Mouse (Mus musculus): ENCODE results near the gene Pitpnb. TPM values are rescaled to one million over a fixed set of nuclear protein-coding genes. Genes with fewer than 3 reads are reported as not detected.

Pitpnb gene
- polyA plus RNA-seq, 1 experiment from 2014 or later = 104 TPM

- 94% methylated on average over 24 of the region's 24 CpGs for WGBS
- Histone ChIP-seq H3K4me3 (replicated peaks; ENCODE audit: low read depth, low read length) (no peak overlapping the region), H3K9ac (replicated peaks; ENCODE audit: low read length) (no peak overlapping the region), H3K27ac (replicated peaks; ENCODE audit: low read depth, low read length) (no peak overlapping the region), H3K36me3 (ENCODE audit: control insufficient read depth, insufficient read depth, low read length) (peaks cover 89% of the 10 kb centered on the region), H3K27me3 (ENCODE audit: control insufficient read depth, insufficient read depth, low read length) (no peaks in the 10 kb centered on the region), H3K4me2 (ENCODE audit: low read length) (no peak overlapping the region), H3K9me3 (ENCODE audit: control insufficient read depth, low read length) (no peaks in the 10 kb centered on the region), H3K4me1 (ENCODE audit: control insufficient read depth, insufficient read depth, low read length) (no peaks in the 10 kb centered on the region)
- DNase-seq (no peak), ATAC-seq (ENCODE audit: low FRiP score, low TSS enrichment) (no peak)
These were observed 45.9 kb downstream of the Pitpnb start for GRCm38 (mm10) chr5:111376276-111377020.

- Histone ChIP-seq H3K9me3 (ENCODE audit: control insufficient read depth, low read length) (no peaks in the 10 kb centered on the region), H3K4me3 (replicated peaks; ENCODE audit: low read depth, low read length) (no peak overlapping the region), H3K27ac (replicated peaks; ENCODE audit: low read depth, low read length) (no peak overlapping the region), H3K36me3 (ENCODE audit: control insufficient read depth, insufficient read depth, low read length) (peaks cover 83% of the 10 kb centered on the region), H3K4me2 (ENCODE audit: low read length) (no peak overlapping the region), H3K27me3 (ENCODE audit: control insufficient read depth, insufficient read depth, low read length) (no peaks in the 10 kb centered on the region), H3K9ac (replicated peaks; ENCODE audit: low read length) (no peak overlapping the region), H3K4me1 (ENCODE audit: control insufficient read depth, insufficient read depth, low read length) (no peaks in the 10 kb centered on the region)
- peak; percentile 40 for DNase-seq
- 77% methylated on average over 7 of the region's 7 CpGs for WGBS
- ATAC-seq (ENCODE audit: low FRiP score, low TSS enrichment) = no peak
These were observed 47.8 kb downstream of the Pitpnb start for GRCm38 (mm10) chr5:111378126-111378993.

GRCm38 (mm10) chr5:111383335-111383734 is 52.8 kb downstream of the Pitpnb start:
- no peak overlapping the region for H3K27ac ChIP-seq (replicated peaks; ENCODE audit: low read depth, low read length)
- ATAC-seq (ENCODE audit: low FRiP score, low TSS enrichment) = no peak

GRCm38 (mm10) chr5:111390911-111391310 is 60.3 kb downstream of the Pitpnb start:
- Histone ChIP-seq H3K4me2 (ENCODE audit: low read length) (no peak overlapping the region), H3K27ac (replicated peaks; ENCODE audit: low read depth, low read length) (no peak overlapping the region), H3K9ac (replicated peaks; ENCODE audit: low read length) (no peak overlapping the region), H3K9me3 (ENCODE audit: control insufficient read depth, low read length) (no peaks in the 10 kb centered on the region), H3K4me3 (replicated peaks; ENCODE audit: low read depth, low read length) (no peak overlapping the region), H3K4me1 (ENCODE audit: control insufficient read depth, insufficient read depth, low read length) (peaks cover 28% of the 10 kb centered on the region), H3K27me3 (ENCODE audit: control insufficient read depth, insufficient read depth, low read length) (no peaks in the 10 kb centered on the region), H3K36me3 (ENCODE audit: control insufficient read depth, insufficient read depth, low read length) (peaks cover 35% of the 10 kb centered on the region)
- ATAC-seq (ENCODE audit: low FRiP score, low TSS enrichment) (no peak), DNase-seq (no peak)
- 86% methylated on average over 10 of the region's 10 CpGs for WGBS

More at GRCm38 (mm10) chr5:111383335-111383734, 52.8 kb downstream of the Pitpnb start:
- no peak for DNase-seq
- no peaks in the 10 kb centered on the region for H3K27me3 ChIP-seq (ENCODE audit: control insufficient read depth, insufficient read depth, low read length)
- H3K4me1 ChIP-seq (ENCODE audit: control insufficient read depth, insufficient read depth, low read length) = no peaks in the 10 kb centered on the region
- H3K9ac ChIP-seq (replicated peaks; ENCODE audit: low read length) = no peak overlapping the region
- no peak overlapping the region for H3K4me2 ChIP-seq (ENCODE audit: low read length)
- H3K4me3 ChIP-seq (replicated peaks; ENCODE audit: low read depth, low read length) = no peak overlapping the region
- H3K36me3 ChIP-seq (ENCODE audit: control insufficient read depth, insufficient read depth, low read length) = peaks cover 91% of the 10 kb centered on the region
- no peaks in the 10 kb centered on the region for H3K9me3 ChIP-seq (ENCODE audit: control insufficient read depth, low read length)
- WGBS = 91% methylated on average over 5 of the region's 5 CpGs

GRCm38 (mm10) chr5:111391485-111391884 is 60.9 kb downstream of the Pitpnb start:
- no peak for ATAC-seq (ENCODE audit: low FRiP score, low TSS enrichment)
- 84% methylated on average over 6 of the region's 6 CpGs for WGBS

GRCm38 (mm10) chr5:111393346-111394197 is 63.0 kb downstream of the Pitpnb start:
- peak; percentile 81; the same call in 1 of the 2 replicates for ATAC-seq (ENCODE audit: low FRiP score, low TSS enrichment)
- H3K27ac ChIP-seq (replicated peaks; ENCODE audit: low read depth, low read length) = peak overlapping the region; percentile 32
- peak; percentile 93 for DNase-seq
- no peaks in the 10 kb centered on the region for H3K9me3 ChIP-seq (ENCODE audit: control insufficient read depth, low read length)
- H3K36me3 ChIP-seq (ENCODE audit: control insufficient read depth, insufficient read depth, low read length) = 0 out of 2 replicates have a peak, but pooled peaks cover 10% of the 10 kb centered on the region
- H3K27me3 ChIP-seq (ENCODE audit: control insufficient read depth, insufficient read depth, low read length) = no peaks in the 10 kb centered on the region
- H3K9ac ChIP-seq (replicated peaks; ENCODE audit: low read length) = peak overlapping the region; percentile 36
- H3K4me3 ChIP-seq (replicated peaks; ENCODE audit: low read depth, low read length) = peak overlapping the region; percentile 7; the same call in 1 of the 2 replicates
- peak overlapping the region; percentile 45 for H3K4me2 ChIP-seq (ENCODE audit: low read length)
- H3K4me1 ChIP-seq (ENCODE audit: control insufficient read depth, insufficient read depth, low read length) = peaks cover 31% of the 10 kb centered on the region
- WGBS = 6% methylated on average over 17 of the region's 17 CpGs

More at GRCm38 (mm10) chr5:111391485-111391884, 60.9 kb downstream of the Pitpnb start:
- no peak overlapping the region for H3K4me3 ChIP-seq (replicated peaks; ENCODE audit: low read depth, low read length)
- no peak overlapping the region for H3K4me2 ChIP-seq (ENCODE audit: low read length)
- H3K27ac ChIP-seq (replicated peaks; ENCODE audit: low read depth, low read length) = no peak overlapping the region
- DNase-seq = no peak
- H3K9ac ChIP-seq (replicated peaks; ENCODE audit: low read length) = no peak overlapping the region
- H3K4me1 ChIP-seq (ENCODE audit: control insufficient read depth, insufficient read depth, low read length) = peaks cover 31% of the 10 kb centered on the region
- no peaks in the 10 kb centered on the region for H3K9me3 ChIP-seq (ENCODE audit: control insufficient read depth, low read length)
- no peaks in the 10 kb centered on the region for H3K27me3 ChIP-seq (ENCODE audit: control insufficient read depth, insufficient read depth, low read length)
- peaks cover 30% of the 10 kb centered on the region for H3K36me3 ChIP-seq (ENCODE audit: control insufficient read depth, insufficient read depth, low read length)

GRCm38 (mm10) chr5:111394198-111395053 is 63.9 kb downstream of the Pitpnb start:
- H3K9ac ChIP-seq (replicated peaks; ENCODE audit: low read length) = peak overlapping the region; percentile 36
- H3K4me3 ChIP-seq (replicated peaks; ENCODE audit: low read depth, low read length) = peak overlapping the region; percentile 7; the same call in 1 of the 2 replicates
- H3K4me2 ChIP-seq (ENCODE audit: low read length) = peak overlapping the region; percentile 45
- H3K9me3 ChIP-seq (ENCODE audit: control insufficient read depth, low read length) = no peaks in the 10 kb centered on the region
- peak overlapping the region; percentile 32 for H3K27ac ChIP-seq (replicated peaks; ENCODE audit: low read depth, low read length)
- ATAC-seq (ENCODE audit: low FRiP score, low TSS enrichment) = no peak; the same call in 1 of the 2 replicates
- WGBS = 4% methylated on average over 15 of the region's 15 CpGs
- 0 out of 2 replicates have a peak, but pooled peaks cover 6% of the 10 kb centered on the region for H3K36me3 ChIP-seq (ENCODE audit: control insufficient read depth, insufficient read depth, low read length)
- no peaks in the 10 kb centered on the region for H3K27me3 ChIP-seq (ENCODE audit: control insufficient read depth, insufficient read depth, low read length)
- peaks cover 31% of the 10 kb centered on the region for H3K4me1 ChIP-seq (ENCODE audit: control insufficient read depth, insufficient read depth, low read length)
- peak; percentile 67 for DNase-seq
